Comparison of ENCODE assay signal across 16 mouse cellular contexts in genomic region chr1:165077313-165077712, GRCm38 (mm10).
DNase-seq lines count a peak whose midpoint lies in the region; ATAC-seq and TF ChIP-seq lines count a peak whose summit lies in the region.
"Had no signal": no experiment of that assay in that cellular context is flagged by ENCODE, and none has a peak within 500 bp of the region (broad histone marks: within the 10 kb centered on the region; RNA-seq: fewer than 3 reads in every experiment).

No protein-coding gene starts in this region.

- H3K4me3 ChIP-seq in layer of hippocampus, adult 2 months = no peak overlapping the region
- H3K4me3 ChIP-seq: embryonic facial prominence, embryonic 10.5 days; erythroblast, embryonic 14.5 days; intestine, embryonic 15.5 days had no signal

- H3K27ac ChIP-seq in layer of hippocampus, adult 2 months = peak overlapping the region; percentile 94
- H3K27ac ChIP-seq: embryonic facial prominence, embryonic 10.5 days; intestine, embryonic 15.5 days had no signal

- no peak for DNase-seq in frontal cortex, postnatal 25 days (ENCODE audit: low spot score in 2 of 2)
- DNase-seq in layer of hippocampus, adult 2 months (ENCODE audit: low spot score in 2 of 2) = peak; percentile 34 to 36
- DNase-seq in layer of hippocampus, postnatal 14 days (ENCODE audit: low spot score in 2 of 2) = no peak
- peak; percentile 76 for DNase-seq in right cerebral cortex, adult 18-20 months
- no peak for DNase-seq in right cerebral cortex, postnatal 14 days
- peak; percentile 78 for DNase-seq in telencephalon, adult 2 months (ENCODE audit: low read depth, low spot score)
- DNase-seq in ovary, postnatal 14 days (ENCODE audit: low spot score) = no peak
- DNase-seq: adrenal gland, postnatal 36 days; cerebellum, postnatal 25 days; kidney, postnatal 10 days; lung, postnatal 14 days; thymus, postnatal 4 days had no signal

- peak; percentile 31 for ATAC-seq in frontal cortex, adult (ENCODE audit: low TSS enrichment)
- ATAC-seq: intestine, embryonic 15.5 days had no signal

- no peak for TF ChIP-seq CTCF in layer of hippocampus, adult 2 months (conservative IDR thresholded peaks at IDR 0.05)

Comparison
In these comparisons a context has a peak if more than half of its experiments do, and no peak if none do; other contexts are left out.
1. DNase-seq: peak in layer of hippocampus, adult 2 months (2 of 2), right cerebral cortex, adult 18-20 months (single experiment) and telencephalon, adult 2 months (single experiment); none in frontal cortex, postnatal 25 days (0 of 2), layer of hippocampus, postnatal 14 days (0 of 2), right cerebral cortex, postnatal 14 days (single experiment) and ovary, postnatal 14 days (single experiment).